Mouse (Mus musculus) ES-Bruce4 (cell line): ENCODE results near the gene Fgf14.

Experiments
- CTCF ChIP-seq: IDR thresholded peaks from one replicate; pipeline ENCODE4 v1.8.1; 2011; ENCODE audit warnings: low read depth, low read length
- EP300 ChIP-seq: IDR thresholded peaks from 2 replicates; pipeline ENCODE4 v1.6.1; 2011; ENCODE audit warnings: low read depth, low read length; ENCODE audit not compliant: insufficient read depth
- POLR2A ChIP-seq: IDR thresholded peaks from one replicate; pipeline ENCODE4 v1.8.1; 2011; ENCODE audit warnings: low read length; ENCODE audit not compliant: insufficient read depth

- TF ChIP-seq EP300 (no peak), CTCF (no peak), POLR2A (no peak)
These were observed 34.1 kb downstream of the Fgf14 start for GRCm38 (mm10) chr14:124642822-124643221.
